8 mouse cellular contexts compared by ENCODE assay signal in genomic region chr16:35587866-35588465, GRCm38 (mm10). TPM values are rescaled to one million over a fixed set of nuclear protein-coding genes. Genes with fewer than 3 reads are reported as not detected.
A peak's percentile ranks its signal among the peaks of the same experiment; 100 is the strongest.
DNase-seq lines count a peak whose midpoint lies in the region; ATAC-seq lines count a peak whose summit lies in the region.

No protein-coding gene starts in this region.

- no peaks in the 10 kb centered on the region for H3K36me3 ChIP-seq in heart, embryonic 11.5 days (ENCODE audit: control insufficient read depth, insufficient read depth, low read length)
- peaks cover 14% of the 10 kb centered on the region for H3K36me3 ChIP-seq in hindbrain, embryonic 10.5 days
- no peaks in the 10 kb centered on the region for H3K36me3 ChIP-seq in midbrain, embryonic 13.5 days

- H3K4me1 ChIP-seq in heart, embryonic 11.5 days (ENCODE audit: control insufficient read depth, insufficient read depth, low read length) = peaks cover 17% of the 10 kb centered on the region
- H3K4me1 ChIP-seq in hindbrain, embryonic 10.5 days (replicated peaks) = peaks cover 95% of the 10 kb centered on the region
- peaks cover 94% of the 10 kb centered on the region for H3K4me1 ChIP-seq in midbrain, embryonic 13.5 days (replicated peaks)

- WGBS in heart, embryonic 11.5 days (ENCODE audit: insufficient replicate concordance) = 5% methylated on average over 20 of the region's 20 CpGs
- WGBS in hindbrain, embryonic 10.5 days = 1% methylated on average over 20 of the region's 20 CpGs
- WGBS in midbrain, embryonic 13.5 days = under 1% methylated on average over 18 of the region's 20 CpGs

- DNase-seq in heart, postnatal 25 days (ENCODE audit: low spot score) = no peak
- DNase-seq in Muller cell, postnatal 12 days (ENCODE audit: inconsistent ontology term) = peak; percentile 56
- DNase-seq in hindbrain, embryonic 10.5 days (ENCODE audit: low spot score) = peak; percentile 92
- no peak for DNase-seq in cerebellum, adult 9-10 months
- DNase-seq in adrenal gland, adult 2 months = no peak

- H3K4me3 ChIP-seq in heart, embryonic 11.5 days (ENCODE audit: low read depth, low read length) = peak overlapping the region; percentile 30
- peak overlapping the region; percentile 44 for H3K4me3 ChIP-seq in hindbrain, embryonic 10.5 days
- peak overlapping the region; percentile 1; the same call in 1 of the 2 replicates for H3K4me3 ChIP-seq in midbrain, embryonic 13.5 days (replicated peaks)

- no peak overlapping the region for H3K27ac ChIP-seq in heart, embryonic 11.5 days (ENCODE audit: low read depth, low read length)
- H3K27ac ChIP-seq in hindbrain, embryonic 10.5 days = peak overlapping the region; percentile 91
- H3K27ac ChIP-seq in midbrain, embryonic 13.5 days = peak overlapping the region; percentile 89

- H3K27me3 ChIP-seq in heart, embryonic 11.5 days (ENCODE audit: control insufficient read depth, insufficient read depth, low read length) = peaks cover 19% of the 10 kb centered on the region
- H3K27me3 ChIP-seq in hindbrain, embryonic 10.5 days (ENCODE audit: insufficient read depth, poor library complexity, severe bottlenecking) = peaks cover 6% of the 10 kb centered on the region; the same call in 1 of the 2 replicates
- H3K27me3 ChIP-seq in midbrain, embryonic 13.5 days = no peaks in the 10 kb centered on the region

- no peaks in the 10 kb centered on the region for H3K9me3 ChIP-seq in heart, embryonic 11.5 days (replicated peaks; ENCODE audit: control insufficient read depth, low read length)
- H3K9me3 ChIP-seq in hindbrain, embryonic 10.5 days = peaks cover 3% of the 10 kb centered on the region; the same call in 1 of the 2 replicates
- no peaks in the 10 kb centered on the region for H3K9me3 ChIP-seq in midbrain, embryonic 13.5 days

- peak overlapping the region; percentile 29; the same call in 1 of the 2 replicates for H3K9ac ChIP-seq in heart, embryonic 11.5 days (ENCODE audit: low read depth, low read length)
- peak overlapping the region; percentile 6; the same call in 1 of the 2 replicates for H3K9ac ChIP-seq in midbrain, embryonic 13.5 days (replicated peaks)

- no peak for ATAC-seq in heart, embryonic 11.5 days (replicated peaks; ENCODE audit: insufficient number of reproducible peaks, low FRiP score, low TSS enrichment)
- peak; percentile 75 for ATAC-seq in midbrain, embryonic 13.5 days
- no peak for ATAC-seq in granulocyte monocyte progenitor cell, adult 5-6 weeks (replicated peaks; ENCODE audit: poor library complexity, severe bottlenecking)

- intact Hi-C loops in heart, postnatal 25 days (cut with DNase I) = no loop called here

- H3K4me2 ChIP-seq in heart, embryonic 11.5 days = peak overlapping the region; percentile 62
- H3K4me2 ChIP-seq in midbrain, embryonic 13.5 days (replicated peaks) = peak overlapping the region; percentile 46

RNA-seq across cellular contexts. Expression of gene Sema5b, which starts 47.0 kb away (rescaled TPM):
- polyA plus RNA-seq in heart, embryonic 11.5 days (2014; fragmentation: Nextera tagmentation; extraction: Ambion mirVana) = 2.6 and 2.9 TPM in 2 replicates
- total RNA-seq in heart, postnatal 25 days (2021) = 1 to 10 TPM in 1 of 2 experiments, under 1 TPM in 1; 0.91 to 1.1 TPM
- 45.7 and 57.8 TPM in 2 replicates for polyA plus RNA-seq in hindbrain, embryonic 10.5 days (2016; fragmentation: Nextera tagmentation; extraction: Ambion mirVana)
- 36.9 and 43.6 TPM in 2 replicates for polyA plus RNA-seq in midbrain, embryonic 13.5 days (2015; fragmentation: Nextera tagmentation; extraction: Ambion mirVana)
- total RNA-seq in granulocyte monocyte progenitor cell, adult 5-6 weeks (2014; fragmentation: Nextera tagmentation) = not detected in 2 replicates
- not detected in 2 replicates for total RNA-seq in granulocyte monocyte progenitor cell, adult 5-6 weeks (2017)
- 1 to 10 TPM; 1.5 to 8.3 TPM for total RNA-seq in adrenal gland, adult 2 months (2021)
- 48.9 and 89.9 TPM in 2 replicates for polyA plus RNA-seq in adrenal gland, adult 2 months (2012; rRNA removed)

Comparison
In these comparisons a context has a peak if more than half of its experiments do, and no peak if none do; other contexts are left out.
1. DNase-seq: peak in Muller cell, postnatal 12 days (single experiment) and hindbrain, embryonic 10.5 days (single experiment); none in heart, postnatal 25 days (single experiment), cerebellum, adult 9-10 months (single experiment) and adrenal gland, adult 2 months (single experiment).
2. Peak in every context shown above with its lines, with median percentiles within 50 percentile points of each other: H3K4me3 ChIP-seq.